Mouse (Mus musculus) mouse embryonic stem cell (cell line): ENCODE measurements around the gene Ubac2.

Experiments used
- in situ Hi-C, 2 experiments: fragments of 300-500 bp; cut with MboI; formaldehyde crosslinking; loops; 1 replicate in 1 of 2; 3 replicates in 1 of 2; pipeline ENCODE4 v1.14.3; 2019 to 2020; ENCODE audit warnings: low sequenced_read_pairs in 2 of 2, low pct_unique_long_range_greater_than_20kb in 1 of 2, mixed read lengths in 1 of 2; ENCODE audit not compliant: unreplicated experiment in 1 of 2

Gene Ubac2

GRCm38 (mm10) chr14:122011768-122012167 lies 133.3 kb downstream of the Ubac2 start:
- in situ Hi-C loops = no loop called here

GRCm38 (mm10) chr14:122012193-122012592 lies 133.8 kb downstream of the Ubac2 start:
- in situ Hi-C loops = no loop called here

- in situ Hi-C loops = no loop called here
These were observed 134.4 kb downstream of the Ubac2 start for GRCm38 (mm10) chr14:122012814-122013213.

GRCm38 (mm10) chr14:122013417-122013951 lies 135.1 kb downstream of the Ubac2 start:
- in situ Hi-C loops = no loop called here

GRCm38 (mm10) chr14:122017958-122018357 lies 139.5 kb downstream of the Ubac2 start:
- in situ Hi-C loops = no loop called here

GRCm38 (mm10) chr14:122019389-122019788 lies 141.0 kb downstream of the Ubac2 start:
- in situ Hi-C loops = no loop called here

- in situ Hi-C loops = no loop called here
These were observed 142.1 kb downstream of the Ubac2 start for GRCm38 (mm10) chr14:122020567-122020966.

- in situ Hi-C loops = no loop called here
These were observed 144.6 kb downstream of the Ubac2 start for GRCm38 (mm10) chr14:122023054-122023453.

GRCm38 (mm10) chr14:122023928-122024327 lies 145.5 kb downstream of the Ubac2 start:
- in situ Hi-C loops = no loop called here

GRCm38 (mm10) chr14:122028926-122029745 lies 150.7 kb downstream of the Ubac2 start:
- in situ Hi-C loops = no loop called here

GRCm38 (mm10) chr14:122029851-122030250 lies 151.4 kb downstream of the Ubac2 start:
- in situ Hi-C loops = no loop called here

- in situ Hi-C loops = no loop called here
These were observed 153.6 kb downstream of the Ubac2 start for GRCm38 (mm10) chr14:122032045-122032444.

GRCm38 (mm10) chr14:122034451-122034850 lies 156.0 kb downstream of the Ubac2 start, which contains the start of gene Timm8a2:
Gene Timm8a2 (plus strand): TSS chr14:122034674.
- in situ Hi-C loops = no loop called here

- in situ Hi-C loops = no loop called here
These were observed 156.8 kb downstream of the Ubac2 start for GRCm38 (mm10) chr14:122035181-122035580.

GRCm38 (mm10) chr14:122035860-122036259 lies 157.4 kb downstream of the Ubac2 start:
- in situ Hi-C loops = no loop called here

GRCm38 (mm10) chr14:122038874-122039647 lies 160.6 kb downstream of the Ubac2 start:
- in situ Hi-C loops = no loop called here

- in situ Hi-C loops = no loop called here
These were observed 163.0 kb downstream of the Ubac2 start for GRCm38 (mm10) chr14:122041413-122041825.

GRCm38 (mm10) chr14:122042142-122042694 lies 163.8 kb downstream of the Ubac2 start:
- in situ Hi-C loops = no loop called here

GRCm38 (mm10) chr14:122047784-122048183 lies 169.4 kb downstream of the Ubac2 start:
- in situ Hi-C loops = no loop called here
